Mouse (Mus musculus) midbrain, embryonic 12.5 days (tissue): ENCODE results near the gene Ric1. TPM values are rescaled to one million over a fixed set of nuclear protein-coding genes. Genes with fewer than 3 reads are reported as not detected.

Experiments used
- ATAC-seq: fragments of 200-750 bp; cut with Nextera tagmentation; 2 replicates; pipeline ENCODE4 v1.8.0; 2017; ENCODE audit warnings: low read depth, moderate TSS enrichment, moderate library complexity; ENCODE audit not compliant: low FRiP score
- H3K27ac ChIP-seq: fragments of 300-500 bp; sonication (generic); replicated peaks from 2 replicates; pipeline ENCODE4 v1.5.1; 2016; ENCODE audit warnings: mild to moderate bottlenecking
- H3K27me3 ChIP-seq: fragments of 300-500 bp; sonication (generic); 2 replicates; pipeline ENCODE4 v1.6.1; 2016; ENCODE audit warnings: mild to moderate bottlenecking
- H3K36me3 ChIP-seq: fragments of 300-500 bp; sonication (generic); 2 replicates; pipeline ENCODE4 v1.6.1; 2016
- H3K4me1 ChIP-seq: fragments of 300-500 bp; sonication (generic); 2 replicates; pipeline ENCODE4 v1.6.1; 2016
- H3K4me2 ChIP-seq: fragments of 300-500 bp; sonication (generic); replicated peaks from 2 replicates; pipeline ENCODE4 v1.6.1; 2016; ENCODE audit warnings: mild to moderate bottlenecking, moderate library complexity
- H3K4me3 ChIP-seq: fragments of 300-500 bp; sonication (generic); 2 replicates; pipeline ENCODE4 v1.5.1; 2016; ENCODE audit warnings: mild to moderate bottlenecking
- H3K9ac ChIP-seq: fragments of 300-500 bp; sonication (generic); replicated peaks from 2 replicates; pipeline ENCODE4 v1.6.1; 2016; ENCODE audit warnings: mild to moderate bottlenecking, moderate library complexity
- H3K9me3 ChIP-seq: fragments of 300-500 bp; sonication (generic); 2 replicates; pipeline ENCODE4 v1.6.1; 2016; ENCODE audit warnings: mild to moderate bottlenecking
- WGBS: fragments of 180-500 bp; shearing (Covaris S2); methylation state at CpG from one replicate; pipeline ENCODE4 v1.1.7; 2016; 5-methylcytosine and 5-hydroxymethylcytosine counted together
- polyA plus RNA-seq: library from polyadenylated mRNA; unstranded; fragments of >200 nt; fragmentation: Nextera tagmentation; extraction: Ambion mirVana; gene quantifications from 2 replicates; pipeline ENCODE4 v1.2.1, GENCODE M21; 2016

The Ric1 gene
- polyA plus RNA-seq, 1 experiment from 2014 or later, result 14.0 TPM

DNA sequence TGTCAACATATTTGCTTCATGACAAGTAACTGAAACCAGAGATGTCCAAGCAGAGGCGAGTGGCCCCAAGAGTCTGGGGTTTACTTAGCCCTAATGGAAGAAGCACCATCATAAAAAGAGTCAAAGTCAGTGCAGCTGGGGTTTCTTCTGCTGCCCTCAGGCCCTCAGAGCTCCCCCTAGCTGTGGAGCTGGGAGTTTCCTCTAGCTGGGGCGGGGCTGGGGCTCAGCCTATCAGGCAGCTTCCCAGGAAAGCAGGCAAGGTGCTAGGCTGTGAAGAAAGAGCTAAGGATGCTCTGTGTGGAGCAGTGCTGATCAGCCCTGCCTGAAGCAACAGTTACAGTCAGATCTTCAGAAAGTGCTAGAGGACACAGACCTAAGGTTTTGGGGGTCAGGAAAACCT is 74.9 kb downstream of the Ric1 start:
- Histone ChIP-seq H3K4me2 (no peak overlapping the region), H3K27ac (no peak overlapping the region), H3K4me3 (no peak overlapping the region), H3K9me3 (no peaks in the 10 kb centered on the region), H3K4me1 (0 out of 2 replicates have a peak, but pooled peaks cover 2% of the 10 kb centered on the region), H3K36me3 (peaks cover 43% of the 10 kb centered on the region), H3K9ac (no peak overlapping the region), H3K27me3 (no peaks in the 10 kb centered on the region)
- WGBS, result 96% methylated on average over 2 of the region's 2 CpGs
- ATAC-seq, result no peak

DNA sequence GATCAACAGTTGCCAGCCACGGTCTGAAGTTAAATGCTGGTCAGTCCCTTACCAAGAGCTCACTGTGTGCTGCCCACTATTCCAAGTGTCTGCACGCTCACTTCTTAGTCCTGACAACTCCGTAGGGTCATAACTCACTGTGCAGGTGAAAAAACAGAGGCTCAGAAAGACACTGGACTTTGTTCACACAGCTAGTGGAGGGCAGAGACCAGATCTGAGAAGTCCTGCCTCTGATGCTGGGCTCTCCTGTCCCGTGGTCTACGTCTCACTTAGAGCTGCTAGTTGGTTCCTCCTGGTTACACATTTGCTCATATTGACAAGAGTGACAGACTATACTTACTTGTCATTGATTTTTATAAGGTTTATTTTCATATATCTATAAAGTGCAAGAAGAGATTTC is 76.9 kb downstream of the Ric1 start:
- H3K27me3 ChIP-seq, result no peaks in the 10 kb centered on the region
- no peak overlapping the region for H3K4me2 ChIP-seq
- ATAC-seq, result no peak
- H3K9me3 ChIP-seq, result no peaks in the 10 kb centered on the region
- no peaks in the 10 kb centered on the region for H3K4me1 ChIP-seq
- no peak overlapping the region for H3K27ac ChIP-seq
- H3K36me3 ChIP-seq, result peaks cover 60% of the 10 kb centered on the region
- H3K4me3 ChIP-seq, result no peak overlapping the region
- H3K9ac ChIP-seq, result no peak overlapping the region
- 94% methylated on average over 5 of the region's 5 CpGs for WGBS

DNA sequence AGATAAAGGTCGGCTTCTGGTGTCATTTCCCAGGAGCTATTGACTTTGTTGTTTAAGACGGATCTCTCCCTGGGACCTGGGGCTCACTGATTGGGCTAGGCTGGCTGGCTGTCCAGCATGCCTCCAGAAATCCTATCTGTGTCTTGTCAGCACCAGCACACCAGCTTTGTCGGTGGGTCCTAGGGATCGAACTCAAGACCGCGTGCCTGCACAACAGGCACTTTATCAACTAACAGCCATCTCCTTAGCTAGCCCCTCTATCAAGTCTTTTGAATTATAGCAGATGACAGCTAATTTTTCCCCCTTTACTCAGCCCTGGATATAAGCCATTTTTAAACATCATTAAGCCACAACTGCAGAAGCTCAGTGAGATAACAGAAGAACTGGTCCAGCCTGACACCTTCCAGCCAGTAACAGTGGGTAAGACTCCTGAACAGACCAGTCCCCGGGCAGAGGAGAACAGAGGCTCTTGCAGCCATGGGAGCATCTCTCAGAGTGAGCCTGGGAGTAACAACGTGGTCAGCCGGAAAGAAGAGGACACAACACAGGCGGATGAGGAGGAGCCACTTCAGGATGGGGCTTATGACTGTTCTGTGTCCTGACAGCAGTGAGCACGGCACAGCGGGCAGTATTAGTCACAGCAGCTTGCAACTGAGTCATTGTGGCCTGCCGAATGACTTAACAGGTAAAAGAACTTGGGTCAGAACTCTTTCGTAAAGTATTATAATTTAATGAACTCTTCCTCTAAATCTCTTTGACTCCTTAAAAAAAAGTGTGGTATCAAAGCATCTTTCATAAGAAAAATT is 81.7 kb downstream of the Ric1 start:
- WGBS, result 89% methylated on average over 14 of the region's 14 CpGs
- Histone ChIP-seq H3K4me1 (no peaks in the 10 kb centered on the region), H3K36me3 (peaks cover 38% of the 10 kb centered on the region), H3K9me3 (no peaks in the 10 kb centered on the region), H3K27ac (no peak overlapping the region), H3K4me3 (no peak overlapping the region), H3K4me2 (no peak overlapping the region), H3K27me3 (no peaks in the 10 kb centered on the region), H3K9ac (no peak overlapping the region)
- ATAC-seq, result no peak

DNA sequence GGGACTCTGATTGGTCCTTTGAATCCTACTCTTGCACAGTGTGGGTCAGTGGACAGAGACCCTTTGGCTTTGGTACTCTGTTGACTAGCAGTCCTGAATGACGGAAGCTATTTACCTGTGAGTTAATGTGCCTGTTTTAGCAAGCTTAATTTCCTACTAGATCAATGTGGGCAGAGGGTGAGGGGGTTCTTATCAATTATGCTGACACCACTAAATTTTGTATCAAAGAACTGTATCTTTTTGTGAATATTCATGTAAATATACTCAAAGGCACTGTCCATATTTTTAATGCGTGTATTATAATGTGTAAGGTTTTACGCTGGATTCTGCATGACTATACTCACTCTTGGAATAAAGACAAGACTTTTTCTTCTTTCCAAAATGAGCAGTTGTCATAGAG is 82.6 kb downstream of the Ric1 start:
- 86% methylated on average over 3 of the region's 3 CpGs for WGBS
- Histone ChIP-seq H3K4me1 (no peaks in the 10 kb centered on the region), H3K4me2 (no peak overlapping the region), H3K4me3 (no peak overlapping the region), H3K9ac (no peak overlapping the region), H3K27ac (no peak overlapping the region), H3K36me3 (peaks cover 29% of the 10 kb centered on the region), H3K9me3 (no peaks in the 10 kb centered on the region), H3K27me3 (no peaks in the 10 kb centered on the region)
- ATAC-seq, result no peak

DNA sequence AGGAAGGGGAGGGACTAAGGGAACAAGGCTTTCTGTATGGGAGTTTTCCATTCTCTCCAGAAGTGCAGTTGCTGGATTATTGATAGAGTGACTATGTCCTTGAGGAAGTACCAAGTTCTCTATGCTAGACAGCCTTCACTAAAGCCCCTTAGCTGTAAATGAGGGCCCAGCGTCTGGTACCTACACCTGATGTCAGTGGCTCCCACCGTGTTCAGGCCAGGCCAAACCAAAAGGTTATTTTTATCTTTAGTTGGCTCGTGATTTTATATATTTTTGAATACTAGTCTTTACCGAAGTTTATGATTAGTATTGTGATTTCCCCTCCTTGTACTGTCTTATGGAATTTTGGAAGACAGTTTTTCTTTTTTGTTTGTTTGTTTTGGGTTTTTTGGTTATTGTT is 85.4 kb downstream of the Ric1 start:
- no peak overlapping the region for H3K9ac ChIP-seq
- 91% methylated on average over 4 of the region's 4 CpGs for WGBS
- no peaks in the 10 kb centered on the region for H3K27me3 ChIP-seq
- H3K4me1 ChIP-seq, result no peaks in the 10 kb centered on the region
- no peaks in the 10 kb centered on the region for H3K9me3 ChIP-seq
- no peak for ATAC-seq
- H3K4me3 ChIP-seq, result no peak overlapping the region
- H3K36me3 ChIP-seq, result peaks cover 34% of the 10 kb centered on the region
- no peak overlapping the region for H3K4me2 ChIP-seq
- no peak overlapping the region for H3K27ac ChIP-seq

DNA sequence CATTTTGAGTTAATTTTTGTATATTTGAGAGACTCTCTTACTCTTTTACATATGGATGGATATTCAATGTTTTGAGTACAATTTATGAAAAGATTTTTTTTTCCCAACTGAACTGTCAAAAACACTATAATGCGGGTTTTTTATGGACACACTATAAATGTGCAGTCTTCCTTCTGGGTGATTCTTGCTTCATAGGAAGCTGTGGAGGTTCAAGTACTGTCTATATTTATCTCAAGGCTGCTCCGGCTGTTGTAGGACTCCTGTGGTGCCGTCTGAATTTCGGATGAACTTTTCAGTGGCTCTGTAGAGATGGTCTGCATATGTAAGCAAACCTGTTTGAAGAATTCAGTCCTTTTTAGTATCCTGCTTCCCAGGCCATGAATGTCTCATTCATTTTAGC is 86.1 kb downstream of the Ric1 start:
- Histone ChIP-seq H3K4me2 (no peak overlapping the region), H3K36me3 (peaks cover 32% of the 10 kb centered on the region), H3K9me3 (no peaks in the 10 kb centered on the region), H3K27ac (no peak overlapping the region), H3K4me1 (no peaks in the 10 kb centered on the region), H3K27me3 (no peaks in the 10 kb centered on the region), H3K9ac (no peak overlapping the region), H3K4me3 (no peak overlapping the region)
- no peak for ATAC-seq
- WGBS, result 77% methylated on average over 4 of the region's 4 CpGs

DNA sequence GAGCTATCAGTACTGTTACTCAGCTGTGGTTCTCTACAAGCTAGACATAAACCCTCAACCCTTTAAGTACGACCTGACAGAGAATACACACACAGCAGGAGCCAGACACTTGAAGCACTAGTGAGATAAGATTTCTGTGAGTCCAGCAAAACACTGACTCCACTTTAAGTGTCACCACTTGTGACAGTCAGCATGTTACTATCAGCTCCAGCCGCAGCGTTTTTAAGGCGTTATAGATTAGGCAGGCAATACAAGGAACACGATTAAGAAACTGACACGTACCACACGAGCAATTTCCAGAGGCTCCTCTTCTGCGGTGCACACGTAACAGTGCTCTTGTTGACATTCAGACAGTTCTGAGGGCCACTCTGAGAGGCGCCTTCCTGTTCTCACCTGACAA is 88.8 kb downstream of the Ric1 start:
- Histone ChIP-seq H3K4me2 (no peak overlapping the region), H3K9ac (no peak overlapping the region), H3K4me3 (no peak overlapping the region), H3K27me3 (no peaks in the 10 kb centered on the region), H3K9me3 (no peaks in the 10 kb centered on the region), H3K36me3 (peaks cover 24% of the 10 kb centered on the region), H3K27ac (no peak overlapping the region), H3K4me1 (no peaks in the 10 kb centered on the region)
- no peak for ATAC-seq
- 91% methylated on average over 10 of the region's 10 CpGs for WGBS

DNA sequence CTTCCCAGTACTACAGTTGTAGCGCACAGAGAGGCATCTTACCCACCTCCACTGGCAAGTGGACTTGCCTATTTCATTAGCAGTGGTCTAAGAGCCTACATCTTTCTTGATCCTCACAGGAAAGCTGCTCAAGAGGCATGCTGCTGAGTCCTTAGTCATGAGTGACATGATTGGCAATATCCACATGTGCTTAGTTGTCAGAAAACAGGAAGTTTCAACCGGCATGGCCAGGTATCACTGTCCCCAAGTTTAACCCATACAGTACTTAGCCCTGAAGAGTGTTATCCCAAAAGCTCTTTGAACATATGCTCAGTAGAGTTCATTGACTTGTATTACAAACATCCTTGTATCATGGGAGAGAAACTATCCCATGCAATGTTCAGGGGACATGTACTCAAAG is 90.0 kb downstream of the Ric1 start:
- 88% methylated on average over 2 of the region's 2 CpGs for WGBS
- Histone ChIP-seq H3K4me3 (no peak overlapping the region), H3K9me3 (no peaks in the 10 kb centered on the region), H3K36me3 (peaks cover 24% of the 10 kb centered on the region), H3K4me2 (no peak overlapping the region), H3K27ac (no peak overlapping the region), H3K4me1 (no peaks in the 10 kb centered on the region), H3K9ac (no peak overlapping the region), H3K27me3 (no peaks in the 10 kb centered on the region)
- ATAC-seq, result no peak

DNA sequence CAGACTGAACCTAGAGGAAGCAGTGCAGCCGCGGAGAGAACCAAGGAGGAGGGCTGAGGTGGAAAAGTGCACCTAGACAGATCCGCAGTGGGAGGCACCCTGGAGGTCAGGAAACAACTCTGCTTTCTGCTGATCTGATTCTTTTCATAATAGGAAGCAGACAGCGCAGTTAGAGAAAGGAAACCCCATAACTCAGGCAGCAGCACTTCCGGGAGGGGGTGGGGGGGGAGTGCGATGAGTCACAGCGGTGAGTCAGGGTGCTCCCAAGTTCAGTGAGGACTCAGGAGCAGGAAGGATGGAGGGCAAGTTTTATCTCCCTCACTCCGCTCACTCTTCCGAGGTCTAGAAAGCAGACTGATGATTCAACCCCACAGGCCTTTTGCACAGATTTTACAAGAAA is 119.0 kb downstream of the Ric1 start:
- Histone ChIP-seq H3K4me3 (no peak overlapping the region), H3K9ac (no peak overlapping the region), H3K4me1 (peaks cover 12% of the 10 kb centered on the region; the same call in 1 of the 2 replicates), H3K4me2 (no peak overlapping the region), H3K27me3 (no peaks in the 10 kb centered on the region), H3K27ac (no peak overlapping the region), H3K36me3 (peaks cover 9% of the 10 kb centered on the region), H3K9me3 (0 out of 2 replicates have a peak, but pooled peaks cover 4% of the 10 kb centered on the region)
- 52% methylated on average over 8 of the region's 9 CpGs for WGBS
- no peak for ATAC-seq

DNA sequence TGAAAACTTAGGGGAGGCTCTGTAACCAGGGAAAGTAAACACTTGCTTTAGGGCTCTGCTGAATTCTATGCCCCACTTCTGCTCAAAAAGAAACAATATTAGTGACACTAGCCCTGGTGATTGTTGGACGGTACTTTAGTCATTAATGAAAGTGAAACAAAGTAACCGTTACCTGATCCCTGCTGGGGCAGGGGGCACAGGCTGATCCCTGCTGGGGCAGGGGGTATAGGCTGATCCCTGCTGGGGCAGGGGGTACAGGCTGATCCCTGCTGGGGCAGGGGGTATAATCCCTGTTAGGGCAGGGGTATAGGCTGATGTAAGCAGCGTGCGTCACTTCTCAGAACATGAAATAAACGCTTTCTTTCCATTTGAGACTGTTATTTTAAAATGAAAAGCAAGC is 119.4 kb downstream of the Ric1 start:
- no peaks in the 10 kb centered on the region for H3K27me3 ChIP-seq
- H3K4me2 ChIP-seq, result no peak overlapping the region
- H3K4me3 ChIP-seq, result no peak overlapping the region
- no peak overlapping the region for H3K9ac ChIP-seq
- no peak overlapping the region for H3K27ac ChIP-seq
- no peak for ATAC-seq
- H3K4me1 ChIP-seq, result peaks cover 12% of the 10 kb centered on the region; the same call in 1 of the 2 replicates
- H3K9me3 ChIP-seq, result 0 out of 2 replicates have a peak, but pooled peaks cover 4% of the 10 kb centered on the region
- H3K36me3 ChIP-seq, result peaks cover 9% of the 10 kb centered on the region
- 41% methylated on average over 5 of the region's 5 CpGs for WGBS

DNA sequence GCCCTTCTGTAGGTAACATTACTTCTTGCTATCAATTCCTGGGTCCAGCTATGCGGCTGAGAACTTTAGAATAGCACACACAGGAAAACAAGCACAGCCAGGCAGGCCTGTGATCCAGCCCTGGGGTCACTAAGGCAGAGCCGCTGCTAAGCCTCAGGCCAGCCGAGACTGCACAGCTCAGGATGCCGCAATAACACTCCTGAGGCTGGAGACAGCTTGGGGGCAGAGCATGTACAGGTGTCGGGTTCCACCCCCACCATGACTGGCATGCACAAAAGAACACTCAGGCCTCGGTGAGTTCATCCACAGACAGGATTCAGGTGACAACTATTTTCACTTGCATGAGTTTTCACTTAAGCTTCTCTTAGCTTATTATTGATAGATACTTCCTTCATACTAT is 120.1 kb downstream of the Ric1 start:
- no peaks in the 10 kb centered on the region for H3K27me3 ChIP-seq
- peaks cover 12% of the 10 kb centered on the region; the same call in 1 of the 2 replicates for H3K4me1 ChIP-seq
- no peak overlapping the region for H3K4me3 ChIP-seq
- WGBS, result 37% methylated on average over 6 of the region's 6 CpGs
- H3K9ac ChIP-seq, result no peak overlapping the region
- H3K36me3 ChIP-seq, result peaks cover 9% of the 10 kb centered on the region
- ATAC-seq, result no peak
- no peak overlapping the region for H3K4me2 ChIP-seq
- H3K9me3 ChIP-seq, result 0 out of 2 replicates have a peak, but pooled peaks cover 4% of the 10 kb centered on the region
- H3K27ac ChIP-seq, result no peak overlapping the region

DNA sequence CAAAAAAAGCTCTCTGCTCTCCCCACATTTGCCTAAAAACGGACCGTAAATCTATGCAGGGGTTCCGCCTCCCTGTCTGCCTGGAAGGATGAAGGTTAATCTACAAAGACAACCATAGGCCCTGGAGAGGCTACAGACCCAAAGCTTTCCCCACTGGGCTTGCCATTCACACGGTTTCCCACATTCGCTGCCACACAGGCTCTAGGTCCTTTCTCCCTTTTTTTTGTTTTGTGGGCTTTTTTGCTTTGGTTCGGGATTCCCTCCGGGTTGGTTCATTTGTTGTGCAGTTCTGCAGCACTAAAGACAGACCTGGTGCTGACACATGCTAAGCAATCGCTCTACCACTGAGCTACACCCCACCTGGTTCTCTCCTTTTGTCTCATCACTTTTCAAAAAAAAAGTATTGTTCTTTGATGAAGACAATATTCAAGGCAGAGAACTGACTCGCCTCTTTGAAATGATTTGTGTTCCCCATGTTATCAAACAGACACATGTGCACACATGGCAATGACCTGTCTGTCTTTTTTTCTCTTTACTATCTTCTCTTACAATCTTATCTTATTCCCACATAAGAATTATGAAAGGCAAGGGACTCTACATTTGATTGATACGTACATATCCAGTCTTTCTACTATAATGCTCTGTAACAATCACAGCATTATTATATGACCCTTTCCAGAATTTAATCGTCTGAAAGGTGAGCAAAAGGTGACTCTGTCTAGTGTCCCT is 121.3 kb downstream of the Ric1 start:
- Histone ChIP-seq H3K27me3 (no peaks in the 10 kb centered on the region), H3K4me1 (peaks cover 12% of the 10 kb centered on the region), H3K9me3 (0 out of 2 replicates have a peak, but pooled peaks cover 4% of the 10 kb centered on the region), H3K27ac (no peak overlapping the region), H3K4me2 (no peak overlapping the region), H3K36me3 (peaks cover 9% of the 10 kb centered on the region), H3K4me3 (no peak overlapping the region), H3K9ac (no peak overlapping the region)
- WGBS, result 68% methylated on average over 11 of the region's 11 CpGs
- no peak for ATAC-seq
